Mouse (Mus musculus): ENCODE results near the gene C4b. TPM values are rescaled to one million over a fixed set of nuclear protein-coding genes. Genes with fewer than 3 reads are reported as not detected.
"Not testable (repeated sequence)": the region's sequence is repeated elsewhere in the genome, so short reads cannot be mapped to it uniquely, and the experiment has no call there.

Gene C4b
- 0.05 TPM in 1 of 2 replicates, not detected in the other for polyA plus RNA-seq (2012)

DNA sequence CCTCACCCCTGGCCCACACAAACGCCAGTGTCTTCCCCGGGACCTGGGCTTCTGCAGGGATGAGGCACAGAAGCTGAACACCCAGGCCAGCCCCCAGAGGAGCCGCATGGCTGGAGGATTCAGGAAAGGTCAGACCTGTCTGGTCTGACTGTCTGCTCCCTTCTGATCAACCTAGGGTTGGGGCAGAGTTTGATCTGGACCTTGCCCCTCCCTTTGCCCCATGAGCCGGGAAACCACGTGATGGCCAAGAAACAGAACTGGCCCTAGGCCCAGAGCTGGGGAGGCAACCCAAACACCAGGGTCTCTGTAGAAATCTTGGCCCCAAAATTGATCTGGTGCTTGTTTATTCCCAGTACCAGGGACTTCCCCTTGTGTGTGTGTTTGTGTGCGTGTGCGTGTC is at the start of gene C4b:
C4b (minus strand) TSS at position 164 of the 400 bp plus-strand sequence.
- Histone ChIP-seq H3K27me3 (ENCODE audit: control insufficient read depth) (no peaks in the 10 kb centered on the region), H3K4me3 (replicated peaks) (no peak within 1 kb of the TSS), H3K4me1 (ENCODE audit: control insufficient read depth) (no peaks in the 10 kb centered on the region), H3K9me3 (ENCODE audit: control insufficient read depth, low read length) (peaks cover 6% of the 10 kb centered on the region), H3K36me3 (ENCODE audit: control insufficient read depth) (no peaks in the 10 kb centered on the region)
- TF ChIP-seq TAL1 (IDR thresholded peaks at IDR 0.05; ENCODE audit: low read length) (no peak), GATA1 (IDR thresholded peaks at IDR 0.05; ENCODE audit: low read length) (no peak)

- H3K27me3 ChIP-seq (ENCODE audit: control insufficient read depth), result no peaks in the 10 kb centered on the region
- TF ChIP-seq GATA1 (IDR thresholded peaks at IDR 0.05; ENCODE audit: low read length), result no peak
- no peak for TF ChIP-seq TAL1 (IDR thresholded peaks at IDR 0.05; ENCODE audit: low read length)
- no peaks in the 10 kb centered on the region for H3K4me1 ChIP-seq (ENCODE audit: control insufficient read depth)
Observed at GRCm38 (mm10) chr17:34777680-34778325, 34.1 kb upstream of the C4b start.

GRCm38 (mm10) chr17:34761471-34761870 is 17.8 kb upstream of the C4b start:
- no peaks in the 10 kb centered on the region for H3K36me3 ChIP-seq (ENCODE audit: control insufficient read depth)
- H3K4me3 ChIP-seq (replicated peaks), result no peak overlapping the region
- no peaks in the 10 kb centered on the region for H3K27me3 ChIP-seq (ENCODE audit: control insufficient read depth)
- TF ChIP-seq TAL1 (IDR thresholded peaks at IDR 0.05; ENCODE audit: low read length) (no peak), GATA1 (IDR thresholded peaks at IDR 0.05; ENCODE audit: low read length) (no peak)
- H3K4me1 ChIP-seq (ENCODE audit: control insufficient read depth), result no peaks in the 10 kb centered on the region
- 0 out of 2 replicates have a peak, but pooled peaks cover 3% of the 10 kb centered on the region for H3K9me3 ChIP-seq (ENCODE audit: control insufficient read depth, low read length)

More at GRCm38 (mm10) chr17:34777680-34778325, 34.1 kb upstream of the C4b start:
- Histone ChIP-seq H3K9me3 (ENCODE audit: control insufficient read depth, low read length) (peaks cover 16% of the 10 kb centered on the region), H3K4me3 (replicated peaks) (no peak overlapping the region), H3K36me3 (ENCODE audit: control insufficient read depth) (no peaks in the 10 kb centered on the region)

DNA sequence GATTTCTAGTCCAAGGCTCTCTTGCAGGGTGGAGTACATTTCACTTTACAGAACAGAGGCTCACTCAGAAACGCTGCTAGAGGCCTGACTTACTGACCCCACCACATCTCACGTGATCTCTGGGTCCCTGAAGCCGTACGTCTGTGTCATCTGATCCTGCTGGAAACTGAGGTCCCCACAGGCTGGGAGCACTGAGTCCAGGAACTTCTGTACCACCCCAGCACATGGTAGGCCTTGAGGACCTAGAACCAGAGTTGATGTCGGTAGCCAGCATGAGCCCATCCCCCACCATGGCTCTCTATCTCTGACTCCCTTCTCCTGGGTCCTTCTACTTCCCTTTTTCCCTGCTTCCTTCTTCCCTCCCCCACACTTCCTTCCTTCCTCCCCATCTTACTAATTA is 2.8 kb upstream of the C4b start:
- TF ChIP-seq TAL1 (IDR thresholded peaks at IDR 0.05; ENCODE audit: low read length), result no peak
- no peak for TF ChIP-seq GATA1 (IDR thresholded peaks at IDR 0.05; ENCODE audit: low read length)
- Histone ChIP-seq H3K27me3 (ENCODE audit: control insufficient read depth) (no peaks in the 10 kb centered on the region), H3K4me3 (replicated peaks) (no peak overlapping the region), H3K4me1 (ENCODE audit: control insufficient read depth) (no peaks in the 10 kb centered on the region), H3K36me3 (ENCODE audit: control insufficient read depth) (no peaks in the 10 kb centered on the region), H3K9me3 (ENCODE audit: control insufficient read depth, low read length) (peaks cover 6% of the 10 kb centered on the region)

DNA sequence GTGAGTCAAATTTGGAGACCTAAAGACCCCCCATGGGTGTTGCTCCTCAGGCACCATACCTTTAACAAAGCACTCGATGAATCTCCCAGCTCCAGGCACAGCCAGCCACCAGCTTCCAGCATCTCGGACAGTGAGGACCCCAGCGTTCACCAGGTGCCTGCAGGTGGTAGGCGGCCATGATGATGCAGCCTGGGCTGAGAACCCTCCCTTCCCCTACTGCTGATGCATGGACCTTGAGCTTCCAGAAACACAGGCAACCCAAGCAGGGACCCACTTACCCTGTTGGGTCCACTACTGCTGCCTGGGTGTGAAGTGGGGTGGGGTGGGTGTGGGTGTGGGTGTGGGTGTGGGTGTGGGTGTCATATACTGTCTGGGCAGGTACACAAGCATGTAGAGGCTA is 1.5 kb upstream of the C4b start:
- H3K4me3 ChIP-seq (replicated peaks); H3K9me3 ChIP-seq (ENCODE audit: control insufficient read depth, low read length); H3K36me3 ChIP-seq (ENCODE audit: control insufficient read depth): not testable (repeated sequence)

GRCm38 (mm10) chr17:34744611-34745010 is 929 bp upstream of the C4b start:
- not testable (repeated sequence) for H3K4me1 ChIP-seq (ENCODE audit: control insufficient read depth); H3K4me3 ChIP-seq (replicated peaks); H3K27me3 ChIP-seq (ENCODE audit: control insufficient read depth); H3K9me3 ChIP-seq (ENCODE audit: control insufficient read depth, low read length); H3K36me3 ChIP-seq (ENCODE audit: control insufficient read depth)

More for the DNA sequence above, 1.5 kb upstream of the C4b start:
- H3K4me1 ChIP-seq (ENCODE audit: control insufficient read depth); H3K27me3 ChIP-seq (ENCODE audit: control insufficient read depth): not testable (repeated sequence)

DNA sequence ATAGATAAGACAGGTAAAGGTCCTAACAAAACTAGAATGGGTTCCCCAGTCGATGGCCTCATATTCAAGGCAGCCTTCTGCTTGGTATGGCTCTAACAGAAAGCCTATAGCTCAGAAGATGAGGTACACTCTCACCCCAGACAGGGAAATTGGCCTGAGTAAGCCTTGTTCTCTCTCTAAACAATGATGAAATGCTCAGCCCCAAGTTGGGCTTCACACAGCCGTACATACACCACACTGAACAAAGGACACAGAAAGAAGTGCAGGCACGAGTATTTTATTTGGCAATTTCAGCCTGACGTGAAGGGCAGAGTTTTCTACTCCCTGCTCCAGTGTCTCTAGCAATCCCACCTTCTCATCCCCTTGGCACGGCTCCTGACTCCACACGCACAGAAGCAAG is 524 bp upstream of the C4b start:
- Histone ChIP-seq H3K9me3 (ENCODE audit: control insufficient read depth, low read length) (peaks cover 6% of the 10 kb centered on the region), H3K36me3 (ENCODE audit: control insufficient read depth) (no peaks in the 10 kb centered on the region), H3K4me1 (ENCODE audit: control insufficient read depth) (no peaks in the 10 kb centered on the region), H3K27me3 (ENCODE audit: control insufficient read depth) (no peaks in the 10 kb centered on the region), H3K4me3 (replicated peaks) (no peak overlapping the region)
- TF ChIP-seq TAL1 (IDR thresholded peaks at IDR 0.05; ENCODE audit: low read length), result no peak
- no peak for TF ChIP-seq GATA1 (IDR thresholded peaks at IDR 0.05; ENCODE audit: low read length)

GRCm38 (mm10) chr17:34740280-34740679 is 3.4 kb downstream of the C4b start:
- H3K4me1 ChIP-seq (ENCODE audit: control insufficient read depth), result no peaks in the 10 kb centered on the region
- H3K36me3 ChIP-seq (ENCODE audit: control insufficient read depth), result no peaks in the 10 kb centered on the region
- TF ChIP-seq TAL1 (IDR thresholded peaks at IDR 0.05; ENCODE audit: low read length) (no peak), GATA1 (IDR thresholded peaks at IDR 0.05; ENCODE audit: low read length) (no peak)

DNA sequence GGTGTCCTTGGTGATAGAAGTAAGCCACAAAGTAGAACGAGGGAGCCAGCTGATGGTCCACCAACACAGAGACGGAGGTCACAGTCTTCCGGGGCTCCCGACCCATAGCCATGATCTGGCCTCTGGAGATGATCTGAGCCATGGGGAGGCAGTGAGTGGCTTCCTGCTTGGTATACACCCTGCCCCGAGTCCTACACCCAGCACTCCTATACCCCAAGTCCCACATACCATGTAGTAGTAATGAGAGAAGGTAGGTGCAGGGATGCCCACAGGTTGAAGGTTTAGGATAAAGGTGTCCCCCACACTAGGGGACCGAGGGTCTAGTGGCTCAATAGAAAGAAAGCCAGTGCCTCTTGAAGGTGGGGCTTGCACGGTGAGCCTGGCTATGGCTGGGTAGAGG is 4.0 kb downstream of the C4b start:
- H3K9me3 ChIP-seq (ENCODE audit: control insufficient read depth, low read length); H3K27me3 ChIP-seq (ENCODE audit: control insufficient read depth): not testable (repeated sequence)

More at GRCm38 (mm10) chr17:34740280-34740679, 3.4 kb downstream of the C4b start:
- Histone ChIP-seq H3K27me3 (ENCODE audit: control insufficient read depth) (no peaks in the 10 kb centered on the region), H3K4me3 (replicated peaks) (no peak overlapping the region), H3K9me3 (ENCODE audit: control insufficient read depth, low read length) (no peaks in the 10 kb centered on the region)

DNA sequence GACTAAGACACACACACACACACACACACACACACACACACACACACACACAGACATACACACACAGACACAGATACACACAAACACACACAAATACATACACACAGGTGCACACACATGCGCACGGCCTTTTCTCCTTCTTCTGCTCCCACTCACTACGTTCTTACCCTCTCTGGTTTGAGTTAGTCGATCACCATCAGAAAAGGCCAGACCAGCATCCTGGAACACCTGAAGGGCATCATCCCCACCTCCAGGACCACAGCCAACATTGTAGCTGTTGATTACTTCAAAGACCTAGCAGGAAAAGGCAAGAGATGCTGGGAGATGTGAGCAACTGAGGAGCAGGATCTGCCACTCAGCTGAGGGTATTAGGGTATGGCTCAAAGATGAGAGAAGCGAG is 6.2 kb downstream of the C4b start:
- H3K27me3 ChIP-seq (ENCODE audit: control insufficient read depth); H3K36me3 ChIP-seq (ENCODE audit: control insufficient read depth); H3K4me3 ChIP-seq (replicated peaks); H3K4me1 ChIP-seq (ENCODE audit: control insufficient read depth); H3K9me3 ChIP-seq (ENCODE audit: control insufficient read depth, low read length): not testable (repeated sequence)

More for the DNA sequence above, 4.0 kb downstream of the C4b start:
- not testable (repeated sequence) for H3K4me3 ChIP-seq (replicated peaks); H3K36me3 ChIP-seq (ENCODE audit: control insufficient read depth); H3K4me1 ChIP-seq (ENCODE audit: control insufficient read depth)

GRCm38 (mm10) chr17:34729779-34730553 is 13.7 kb downstream of the C4b start:
- H3K27me3 ChIP-seq (ENCODE audit: control insufficient read depth); H3K36me3 ChIP-seq (ENCODE audit: control insufficient read depth); H3K4me3 ChIP-seq (replicated peaks); H3K9me3 ChIP-seq (ENCODE audit: control insufficient read depth, low read length); H3K4me1 ChIP-seq (ENCODE audit: control insufficient read depth): not testable (repeated sequence)

GRCm38 (mm10) chr17:34729155-34729554 is 14.5 kb downstream of the C4b start:
- not testable (repeated sequence) for H3K36me3 ChIP-seq (ENCODE audit: control insufficient read depth); H3K9me3 ChIP-seq (ENCODE audit: control insufficient read depth, low read length); H3K27me3 ChIP-seq (ENCODE audit: control insufficient read depth); H3K4me3 ChIP-seq (replicated peaks); H3K4me1 ChIP-seq (ENCODE audit: control insufficient read depth)
